Mouse (Mus musculus) limb, embryonic 14.5 days (tissue): Measurements from ENCODE around the gene Mpdz. TPM values are rescaled to one million over a fixed set of nuclear protein-coding genes. Genes with fewer than 3 reads are reported as not detected.

Source experiments
- ATAC-seq: fragments of 200-750 bp; cut with Nextera tagmentation; 2 replicates; pipeline ENCODE4 v1.8.0; 2017; ENCODE audit warnings: low read depth, moderate number of reproducible peaks, moderate TSS enrichment; ENCODE audit not compliant: low FRiP score
- DNase-seq: peaks from one replicate; pipeline ENCODE4 v3.0.0-alpha.2; 2015; ENCODE audit warnings: low spot score
- H3K27ac ChIP-seq: fragments of 300-500 bp; sonication (generic); replicated peaks from 2 replicates; pipeline ENCODE4 v1.5.1; 2014; ENCODE audit warnings: low read depth, mild to moderate bottlenecking, low read length, moderate library complexity, mixed read lengths
- H3K27me3 ChIP-seq: fragments of 300-500 bp; sonication (generic); 2 replicates; pipeline ENCODE4 v1.6.1; 2014; ENCODE audit warnings: low read length, mixed read lengths; ENCODE audit not compliant: control insufficient read depth, insufficient read depth
- H3K36me3 ChIP-seq: fragments of 300-500 bp; sonication (generic); 2 replicates; pipeline ENCODE4 v1.6.1; 2014; ENCODE audit warnings: mild to moderate bottlenecking, low read length, moderate library complexity, mixed read lengths; ENCODE audit not compliant: control insufficient read depth, insufficient read depth
- H3K4me1 ChIP-seq: fragments of 300-500 bp; sonication (generic); 2 replicates; pipeline ENCODE4 v1.6.1; 2014; ENCODE audit warnings: antibody characterized with exemption, low read length, mixed read lengths; ENCODE audit not compliant: control insufficient read depth, insufficient read depth
- H3K4me2 ChIP-seq: fragments of 300-500 bp; sonication (generic); replicated peaks from 2 replicates; pipeline ENCODE4 v1.6.1; 2014; ENCODE audit warnings: low read depth, mild to moderate bottlenecking, low read length, moderate library complexity; ENCODE audit not compliant: severe bottlenecking
- H3K4me3 ChIP-seq: fragments of 300-500 bp; sonication (generic); replicated peaks from 2 replicates; pipeline ENCODE4 v1.5.1; 2014; ENCODE audit warnings: low read length
- H3K9ac ChIP-seq: fragments of 300-500 bp; sonication (generic); 2 replicates; pipeline ENCODE4 v1.6.1; 2014; ENCODE audit warnings: mild to moderate bottlenecking, low read depth, low read length, moderate library complexity; ENCODE audit not compliant: severe bottlenecking
- H3K9me3 ChIP-seq: fragments of 300-500 bp; sonication (generic); 2 replicates; pipeline ENCODE4 v1.6.1; 2016; ENCODE audit warnings: low read length; ENCODE audit not compliant: control insufficient read depth
- POLR2A ChIP-seq: fragments of 200-500 bp; IDR thresholded peaks from 2 replicates; pipeline ENCODE4 v1.8.0; 2012; ENCODE audit warnings: inconsistent platforms, mild to moderate bottlenecking, moderate library complexity, borderline replicate concordance; ENCODE audit not compliant: insufficient read depth, insufficient read length; ENCODE audit errors: extremely low read depth
- WGBS: fragments of 180-500 bp; shearing (Covaris S2); extraction: QIAGEN DNeasy Blood & Tissue Kit; methylation state at CpG from one replicate; pipeline ENCODE4 v1.1.7; 2014; 5-methylcytosine and 5-hydroxymethylcytosine counted together
- polyA plus RNA-seq, 2 experiments: library from polyadenylated mRNA; depleted of rRNA in 1 of 2; stranded (reverse) in 1 of 2; unstranded in 1 of 2; fragments of >200 nt; fragmentation: Nextera tagmentation in 1 of 2; extraction: Ambion mirVana in 1 of 2; gene quantifications; 2 replicates each; pipeline versions ENCODE4 v1.2.1 to v1.2.3; 2012 to 2014

Gene Mpdz
- polyA plus RNA-seq, 2 experiments = 44.0 to 65.2 TPM

DNA sequence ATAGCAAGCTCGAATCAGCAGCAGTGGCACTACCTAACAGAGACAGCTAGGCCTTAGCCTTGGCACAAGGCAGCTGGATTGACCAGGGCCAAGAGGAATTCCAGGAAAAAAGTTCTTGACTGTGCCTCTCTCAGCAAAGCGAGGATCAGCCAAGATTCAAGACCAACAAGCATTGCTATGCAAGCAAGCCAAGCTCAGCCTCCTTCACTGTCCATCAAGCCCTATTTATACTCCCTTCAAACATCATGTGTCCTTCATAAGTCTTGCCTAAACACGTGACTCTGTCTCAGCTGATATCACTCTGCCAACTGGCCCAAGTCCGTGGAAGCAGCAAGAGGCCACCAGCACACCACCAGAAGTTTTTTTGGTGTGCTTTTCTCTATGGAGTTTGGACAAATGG is 6.8 kb upstream of the Mpdz start:
- no peak for TF ChIP-seq POLR2A
- Histone ChIP-seq H3K36me3 (no peaks in the 10 kb centered on the region), H3K4me2 (no peak overlapping the region), H3K9me3 (no peaks in the 10 kb centered on the region), H3K4me1 (no peaks in the 10 kb centered on the region), H3K4me3 (no peak overlapping the region), H3K9ac (no peak overlapping the region), H3K27ac (no peak overlapping the region), H3K27me3 (no peaks in the 10 kb centered on the region)
- DNase-seq = no peak
- ATAC-seq = no peak
- WGBS = 83% methylated on average over 4 of the region's 4 CpGs

DNA sequence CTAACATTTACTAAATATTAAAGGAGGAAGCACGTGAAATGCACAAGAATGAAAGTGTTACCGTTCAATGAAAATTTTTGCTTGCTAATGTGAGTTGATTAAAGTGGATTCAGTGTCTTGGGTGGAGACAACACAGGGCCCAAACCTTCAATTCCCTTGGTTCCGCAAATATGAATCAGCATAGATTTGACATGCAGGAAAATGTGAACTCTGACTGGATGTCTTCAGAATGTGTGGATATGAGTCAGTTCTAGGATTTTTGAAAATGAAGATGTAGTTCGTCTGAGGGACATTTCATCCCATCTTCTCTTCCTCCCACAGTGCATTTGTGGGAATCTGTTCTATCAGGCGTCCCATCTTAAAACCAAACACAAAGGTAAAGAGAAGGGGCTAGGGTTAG is 951 bp upstream of the Mpdz start:
- TF ChIP-seq POLR2A = no peak
- Histone ChIP-seq H3K4me1 (peaks cover 6% of the 10 kb centered on the region), H3K9me3 (no peaks in the 10 kb centered on the region), H3K27me3 (no peaks in the 10 kb centered on the region), H3K27ac (no peak overlapping the region), H3K36me3 (no peaks in the 10 kb centered on the region), H3K4me3 (no peak overlapping the region), H3K4me2 (peak overlapping the region; percentile 70), H3K9ac (peak overlapping the region; percentile 98; the same call in 1 of the 2 replicates)
- 86% methylated on average over 5 of the region's 5 CpGs for whole genome bisulfite sequencing
- no peak for DNase-seq
- no peak for ATAC-seq

DNA sequence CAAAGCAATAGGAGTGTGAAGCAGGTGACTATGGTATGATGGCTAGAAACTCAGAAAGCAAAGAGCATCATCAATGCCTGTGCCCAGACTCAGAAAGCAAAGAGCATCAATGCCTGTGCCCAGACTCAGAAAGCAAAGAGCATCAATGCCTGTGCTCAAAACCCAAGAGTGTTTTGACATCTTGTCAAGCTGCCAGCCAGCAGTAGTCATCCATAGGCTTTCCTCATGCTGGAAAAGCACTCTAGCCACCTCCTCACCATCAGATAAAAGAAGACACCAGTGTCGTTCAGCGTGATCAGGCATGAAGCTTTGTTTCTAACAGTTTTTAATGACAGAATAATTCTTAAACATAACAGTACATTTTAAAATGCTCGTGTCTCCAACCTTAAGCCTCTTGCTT is 8.7 kb downstream of the Mpdz start:
- no peak overlapping the region for H3K4me2 ChIP-seq
- H3K4me3 ChIP-seq = no peak overlapping the region
- DNase-seq (no peak), ATAC-seq (no peak)
- H3K27ac ChIP-seq = no peak overlapping the region
- no peak for TF ChIP-seq POLR2A
- peaks cover 6% of the 10 kb centered on the region for H3K4me1 ChIP-seq
- no peaks in the 10 kb centered on the region for H3K36me3 ChIP-seq
- no peak overlapping the region for H3K9ac ChIP-seq
- 87% methylated on average over 3 of the region's 3 CpGs for WGBS
- no peaks in the 10 kb centered on the region for H3K27me3 ChIP-seq
- H3K9me3 ChIP-seq = no peaks in the 10 kb centered on the region

DNA sequence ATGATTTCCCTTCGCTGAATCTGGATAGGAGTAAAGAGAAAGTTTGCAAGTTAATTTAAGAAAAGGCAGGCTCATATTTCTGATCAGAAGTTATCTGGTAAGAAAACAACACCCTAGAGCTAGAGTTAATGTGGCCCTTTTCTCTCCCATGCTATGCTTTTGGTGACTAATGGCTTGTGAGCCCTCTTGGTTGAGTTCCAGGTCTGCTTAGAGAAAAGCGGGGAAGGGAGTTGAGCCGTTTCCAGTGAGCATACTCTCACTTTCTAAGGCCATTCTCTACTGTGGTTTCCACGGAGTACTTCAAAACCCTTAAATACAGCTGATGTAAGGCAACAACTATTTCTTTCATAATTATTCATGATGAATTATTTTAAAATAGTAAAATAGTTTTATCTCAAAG is 11.8 kb downstream of the Mpdz start:
- no peak for ATAC-seq
- Histone ChIP-seq H3K9ac (no peak overlapping the region), H3K27ac (no peak overlapping the region), H3K27me3 (no peaks in the 10 kb centered on the region), H3K4me1 (peaks cover 6% of the 10 kb centered on the region), H3K9me3 (no peaks in the 10 kb centered on the region), H3K36me3 (no peaks in the 10 kb centered on the region; the same call in 1 of the 2 replicates), H3K4me3 (no peak overlapping the region), H3K4me2 (no peak overlapping the region)
- DNase-seq = no peak
- 85% methylated on average over 4 of the region's 4 CpGs for WGBS
- TF ChIP-seq POLR2A = no peak

DNA sequence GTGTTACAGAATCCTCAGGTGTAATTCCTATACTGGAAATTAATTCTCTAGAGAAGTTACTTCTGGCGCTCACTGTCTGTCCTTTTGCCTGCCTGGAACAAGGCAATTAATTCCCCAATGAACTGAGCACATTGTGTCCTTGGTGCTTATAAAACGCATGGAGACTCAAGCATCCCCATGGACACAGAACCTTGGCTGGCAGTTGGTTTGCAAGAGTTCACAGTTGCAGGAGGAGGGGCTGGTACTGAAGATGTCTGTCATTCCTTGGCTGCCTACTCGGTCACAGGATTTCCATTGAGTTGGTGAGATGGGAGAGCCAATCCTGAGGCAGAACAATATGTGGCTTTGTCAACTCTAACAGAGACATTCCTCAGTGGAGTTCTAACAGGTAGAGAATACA is 12.5 kb downstream of the Mpdz start:
- WGBS = 64% methylated on average over 3 of the region's 3 CpGs
- Histone ChIP-seq H3K4me1 (peaks cover 6% of the 10 kb centered on the region), H3K4me2 (no peak overlapping the region), H3K27me3 (no peaks in the 10 kb centered on the region), H3K36me3 (no peaks in the 10 kb centered on the region; the same call in 1 of the 2 replicates), H3K9ac (no peak overlapping the region), H3K9me3 (no peaks in the 10 kb centered on the region), H3K4me3 (no peak overlapping the region), H3K27ac (0 out of 2 replicates have a peak overlapping the region, but pooled peaks have one; percentile 7)
- ATAC-seq = no peak
- DNase-seq = no peak
- TF ChIP-seq POLR2A = no peak

DNA sequence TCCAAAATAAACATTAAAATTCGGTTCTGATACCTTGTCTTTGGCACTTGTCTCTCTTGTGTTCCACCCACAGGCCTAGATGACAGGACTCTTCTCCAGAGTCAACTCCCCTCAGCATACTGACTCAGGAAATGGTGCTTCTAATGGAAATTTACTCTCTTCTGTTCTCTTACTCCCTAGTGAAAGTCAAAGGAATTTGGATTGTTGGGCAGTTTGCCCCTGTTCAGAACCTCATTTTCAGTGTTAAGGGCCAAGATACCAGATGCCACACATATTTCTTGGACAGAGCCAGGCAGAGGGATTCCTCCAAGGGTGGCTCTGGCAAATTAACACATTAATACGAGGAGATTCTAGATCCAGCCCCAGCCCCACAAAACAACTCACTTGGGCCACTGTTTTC is 12.9 kb downstream of the Mpdz start:
- no peak for TF ChIP-seq POLR2A
- Histone ChIP-seq H3K36me3 (no peaks in the 10 kb centered on the region; the same call in 1 of the 2 replicates), H3K4me1 (peaks cover 6% of the 10 kb centered on the region), H3K27me3 (no peaks in the 10 kb centered on the region), H3K27ac (0 out of 2 replicates have a peak overlapping the region, but pooled peaks have one; percentile 7), H3K4me3 (no peak overlapping the region), H3K9me3 (no peaks in the 10 kb centered on the region), H3K4me2 (no peak overlapping the region), H3K9ac (no peak overlapping the region)
- no peak for ATAC-seq
- WGBS = 65% methylated on average over 2 of the region's 2 CpGs
- peak; percentile 13 for DNase-seq
